Mouse (Mus musculus): ENCODE results near the gene Olfr24. TPM values are rescaled to one million over a fixed set of nuclear protein-coding genes. Genes with fewer than 3 reads are reported as not detected.

Gene Olfr24
- polyA plus RNA-seq (2017; shearing (Covaris generic)), result 0.10 TPM

DNA sequence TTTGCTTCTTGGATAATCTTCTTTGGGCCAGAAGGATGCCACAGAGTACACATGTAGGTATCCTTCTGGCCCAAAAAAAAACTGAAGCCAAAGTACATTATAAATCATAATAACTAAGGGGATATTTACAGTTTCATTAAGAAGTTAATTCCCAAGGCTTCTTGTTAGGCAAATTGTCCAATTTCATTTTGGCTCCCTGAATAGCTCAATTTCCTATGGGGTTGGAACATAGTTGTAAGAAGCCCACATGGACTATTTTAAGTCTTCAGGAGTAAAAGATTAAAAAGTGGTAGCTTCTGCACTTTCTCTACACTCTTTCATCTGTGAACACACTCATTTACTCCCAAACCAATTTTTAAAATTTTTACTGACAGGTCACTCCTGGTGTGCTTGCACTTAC lies at the start of gene Olfr24:
TSS of gene Olfr24 (minus strand) at position 101 of the 400 bp plus-strand sequence.

Other genes with a start within 250 kb of the Olfr24 start
- gene Muc16, start 89.5 kb downstream of the Olfr24 start, polyA plus RNA-seq (2017; shearing (Covaris generic)), result 0.06 TPM
- not detected for gene Olfr828, start 55.5 kb upstream of the Olfr24 start, polyA plus RNA-seq (2017; shearing (Covaris generic))
- gene Olfr829, start 90.9 kb upstream of the Olfr24 start, polyA plus RNA-seq (2017; shearing (Covaris generic)), result not detected
- not detected for gene Olfr830, start 110.7 kb upstream of the Olfr24 start, polyA plus RNA-seq (2017; shearing (Covaris generic))
- not detected for gene Olfr832, start 173.1 kb upstream of the Olfr24 start, polyA plus RNA-seq (2017; shearing (Covaris generic))
- not detected for gene Olfr834, start 224.0 kb upstream of the Olfr24 start, polyA plus RNA-seq (2017; shearing (Covaris generic))

Data from CD4-positive, CD25-positive, alpha-beta regulatory T cell (primary cell).